Mouse (Mus musculus) hematopoietic stem cell, adult 5-6 weeks (primary cell): ENCODE results near the gene Cmc2. TPM values are rescaled to one million over a fixed set of nuclear protein-coding genes. Genes with fewer than 3 reads are reported as not detected.

Source experiments
- ATAC-seq, 2 experiments: fragments of 125-278 bp in 1 of 2; replicated peaks in 1 of 2; 2 replicates each; pipeline ENCODE4 v1.8.0; 2016 to 2017; ENCODE audit warnings: inconsistent platforms in 2 of 2, mild to moderate bottlenecking in 2 of 2, moderate number of reproducible peaks in 2 of 2, low read depth in 1 of 2, moderate TSS enrichment in 1 of 2; ENCODE audit not compliant: low FRiP score in 2 of 2, poor library complexity in 2 of 2, severe bottlenecking in 2 of 2, insufficient read depth in 1 of 2, low TSS enrichment in 1 of 2
- total RNA-seq: library from RNA; stranded (forward); fragments of 172-1452, 232-1000 nt; gene quantifications from 2 replicates; pipeline ENCODE4 v1.2.3, GENCODE M21; 2017

Gene Cmc2
- total RNA-seq, result 30.6 and 59.6 TPM in 2 replicates

DNA sequence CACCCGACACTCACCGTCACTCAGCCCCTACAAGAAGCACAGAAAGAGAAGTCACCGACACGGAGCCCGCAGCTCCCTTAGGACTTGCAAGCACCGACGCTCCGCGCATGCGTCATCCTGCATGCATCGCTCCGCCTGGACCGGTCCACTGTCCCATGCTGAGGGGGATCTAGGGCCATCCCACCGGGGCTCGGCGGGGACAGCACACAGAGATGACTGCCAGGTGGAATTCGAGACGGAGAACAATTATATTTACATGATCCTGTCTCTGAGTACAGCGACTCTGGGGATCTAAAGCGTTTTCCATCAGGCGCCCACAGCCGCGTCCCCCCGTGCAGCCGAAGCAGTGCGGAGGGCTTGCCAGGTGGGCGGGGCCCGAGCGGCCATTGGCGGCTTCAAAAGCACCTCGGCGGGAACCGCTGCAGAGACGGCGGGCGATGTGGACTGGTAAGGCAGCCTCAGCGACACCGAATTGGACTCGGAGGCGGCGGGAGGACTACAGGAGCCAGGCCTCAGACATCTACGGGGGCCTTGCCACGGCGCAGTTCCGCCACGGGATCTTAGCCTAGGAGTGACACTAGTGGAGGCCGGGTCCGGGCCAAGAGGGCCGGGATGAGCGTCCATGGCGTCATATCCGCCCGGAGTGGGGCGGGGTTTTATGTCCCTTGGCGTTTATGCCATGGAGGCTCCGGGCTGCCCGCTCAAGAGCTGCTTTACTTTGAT is at the start of gene Cmc2, which contains the start of gene Cenpn:
Gene Cmc2 (minus strand): TSS at position 119 of the 723 bp plus-strand sequence.
Gene Cenpn (plus strand): TSS at position 394 of the 723 bp plus-strand sequence.
- ATAC-seq, result peak; percentile 87 to 90

DNA sequence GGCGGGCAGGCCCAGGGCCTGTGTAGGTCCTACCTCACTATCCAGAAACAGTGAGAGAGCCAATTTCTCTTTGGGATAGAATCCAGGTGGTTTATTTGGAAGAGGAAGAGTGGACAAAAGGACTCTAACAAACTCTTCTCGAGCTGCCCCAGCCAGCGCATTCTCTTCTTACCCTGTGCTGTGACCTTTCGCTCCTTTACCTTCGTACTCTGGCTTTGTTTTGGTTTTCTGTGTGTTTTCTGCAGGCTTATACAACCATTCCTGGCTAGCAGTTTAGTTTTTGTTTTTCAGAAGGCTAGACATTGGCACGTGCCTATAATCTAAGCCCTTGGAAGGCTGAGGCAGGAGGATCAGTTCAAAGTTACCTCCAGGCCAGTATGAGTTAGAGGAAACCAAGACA is 48.3 kb upstream of the Cmc2 start:
- ATAC-seq, result no peak

DNA sequence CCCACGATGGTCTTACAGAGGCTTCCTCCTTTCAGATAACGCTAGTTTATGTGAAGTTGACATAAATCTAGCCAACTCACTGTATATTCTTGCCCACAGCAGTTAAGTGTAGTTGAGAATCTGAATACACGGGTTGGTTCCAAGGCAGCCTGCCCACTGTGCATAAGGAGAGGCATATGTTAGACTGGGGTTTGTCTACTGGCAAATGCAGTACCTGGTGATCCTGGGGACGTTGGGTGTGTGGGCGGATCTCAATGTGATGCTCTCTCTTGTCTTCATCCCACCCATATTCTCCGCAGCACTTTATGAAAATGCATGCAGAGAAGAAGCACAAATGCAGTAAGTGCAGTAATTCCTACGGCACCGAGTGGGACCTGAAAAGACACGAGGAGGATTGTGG is 33.2 kb upstream of the Cmc2 start:
- ATAC-seq, result no peak

DNA sequence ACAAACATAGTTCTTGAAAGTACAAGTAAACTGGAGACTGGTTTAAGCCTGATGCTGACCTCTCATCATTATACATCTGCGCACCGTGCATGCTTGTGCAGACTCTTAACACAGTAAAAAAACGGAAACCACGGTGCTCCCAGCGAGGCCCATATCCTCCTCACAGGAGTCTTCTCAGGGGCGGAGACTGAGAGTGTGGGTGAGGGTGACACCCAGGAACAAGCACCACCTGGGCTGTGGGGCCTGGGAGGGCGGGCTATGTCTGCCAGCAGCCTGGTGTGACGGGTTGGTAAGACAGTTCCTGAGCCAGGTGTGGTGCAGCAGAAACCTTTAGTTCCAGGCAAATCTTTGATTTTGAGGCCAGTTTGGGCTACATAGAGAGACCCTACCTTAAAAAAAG is 31.2 kb upstream of the Cmc2 start:
- ATAC-seq, result 0 out of 4 replicates have a peak, but pooled peaks of 1 of the 2 experiments have one; percentile 17

DNA sequence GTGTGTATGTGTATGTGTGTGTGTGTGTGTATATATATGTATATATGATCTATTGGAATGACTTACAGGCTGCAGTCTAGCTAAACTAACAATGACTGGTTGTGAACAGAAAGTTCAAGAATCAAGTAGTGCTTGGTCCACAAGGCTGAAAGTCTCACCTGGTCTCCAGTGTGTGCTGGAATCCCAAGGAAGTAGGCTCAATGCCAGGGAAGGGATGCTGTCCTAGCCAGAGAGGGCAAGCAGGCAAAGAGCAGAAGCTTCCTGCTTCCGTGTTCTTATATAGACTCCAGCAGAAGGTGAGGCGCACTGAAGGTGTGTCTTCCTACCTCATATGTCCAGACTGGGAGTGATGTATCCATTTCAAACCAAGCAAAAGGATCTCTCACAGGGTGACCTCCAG is 30.5 kb upstream of the Cmc2 start:
- no peak for ATAC-seq

DNA sequence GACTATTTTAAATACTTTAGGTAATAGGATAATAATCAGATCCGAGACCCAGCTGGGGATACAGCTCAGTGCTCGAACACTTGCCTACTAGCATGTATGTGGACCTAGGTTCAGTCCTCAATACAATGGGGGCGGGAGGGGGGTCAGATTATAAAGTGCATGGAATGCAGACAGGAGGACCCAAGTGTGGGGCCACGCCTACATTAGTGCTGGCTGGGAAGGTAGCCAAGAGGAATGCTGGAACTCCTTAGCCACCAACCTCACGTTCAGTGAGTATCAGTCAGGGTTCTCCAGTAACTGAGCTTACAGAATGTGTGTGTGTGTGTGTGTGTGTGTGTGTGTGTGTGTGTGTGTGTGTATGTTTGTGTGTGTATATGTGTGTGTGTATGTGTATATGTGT is 30.1 kb upstream of the Cmc2 start:
- ATAC-seq, result no peak

DNA sequence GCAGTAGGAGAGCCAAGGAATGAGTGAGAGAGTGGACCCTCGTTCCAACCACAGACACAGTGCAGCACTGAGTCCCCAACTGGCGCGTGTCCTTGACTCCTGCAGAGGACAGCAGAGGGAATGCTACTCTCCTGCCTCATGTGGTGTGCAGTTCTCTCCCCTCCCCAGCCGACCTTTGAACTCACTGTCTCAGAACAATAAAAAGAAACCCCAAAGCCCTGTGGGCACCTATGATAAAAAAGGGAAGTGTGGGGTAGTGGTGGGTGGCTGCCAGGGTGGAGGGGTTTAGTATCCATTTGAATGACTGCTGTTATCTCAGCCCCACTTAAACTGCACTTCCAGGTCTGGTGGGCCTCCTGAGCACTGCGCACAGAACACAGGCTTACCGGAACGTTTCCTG is 26.3 kb upstream of the Cmc2 start:
- no peak for ATAC-seq

DNA sequence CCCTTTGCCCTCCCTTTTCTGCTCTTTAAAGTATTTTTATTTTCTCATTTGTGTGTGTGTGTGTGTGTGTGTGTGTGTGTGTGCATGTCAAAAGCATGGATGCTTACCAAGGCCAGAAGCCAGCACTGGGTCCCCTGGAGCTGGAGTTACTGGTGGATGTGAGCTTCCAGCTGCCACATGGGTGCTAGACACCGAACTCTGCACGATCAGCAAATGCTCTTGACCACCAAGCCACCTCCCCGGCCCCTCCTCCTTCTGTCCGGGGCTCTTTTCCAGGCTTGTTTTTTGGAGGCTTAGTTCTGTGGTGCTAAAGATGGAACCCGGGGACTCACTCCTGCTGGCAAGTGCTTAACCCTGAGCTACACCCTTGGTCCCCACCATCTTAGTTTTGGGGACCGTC is 25.6 kb upstream of the Cmc2 start:
- no peak for ATAC-seq

DNA sequence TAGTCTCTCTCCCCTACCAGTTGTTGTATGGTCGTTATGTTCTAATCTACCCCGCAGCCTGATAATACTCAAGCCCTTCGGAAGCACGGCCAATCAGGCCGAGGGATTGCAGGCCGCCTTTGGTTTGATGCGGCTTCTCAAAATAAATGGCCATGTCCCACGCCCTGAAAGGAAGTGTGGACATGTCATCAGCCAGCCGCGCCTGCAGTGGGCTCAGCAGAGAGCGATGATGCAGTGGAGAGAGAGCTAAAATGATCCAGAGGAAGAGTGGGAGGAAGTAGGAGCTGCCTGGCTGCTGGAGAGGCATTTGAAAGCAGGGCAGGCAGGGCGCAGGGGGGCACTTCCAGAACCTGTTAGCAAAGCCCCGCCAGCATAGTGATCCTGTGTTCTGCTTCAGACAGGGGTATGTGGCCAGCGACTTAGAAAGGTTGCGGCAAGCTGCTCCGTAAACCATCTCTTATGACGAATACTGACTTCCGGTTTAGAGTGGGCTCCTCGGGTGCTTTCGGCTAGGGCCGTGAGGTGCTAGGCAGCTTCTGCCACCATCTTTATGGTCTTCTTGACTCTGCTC is 25.1 kb upstream of the Cmc2 start:
- ATAC-seq, result peak; percentile 17 to 27; a peak in 3 of 4 replicates

DNA sequence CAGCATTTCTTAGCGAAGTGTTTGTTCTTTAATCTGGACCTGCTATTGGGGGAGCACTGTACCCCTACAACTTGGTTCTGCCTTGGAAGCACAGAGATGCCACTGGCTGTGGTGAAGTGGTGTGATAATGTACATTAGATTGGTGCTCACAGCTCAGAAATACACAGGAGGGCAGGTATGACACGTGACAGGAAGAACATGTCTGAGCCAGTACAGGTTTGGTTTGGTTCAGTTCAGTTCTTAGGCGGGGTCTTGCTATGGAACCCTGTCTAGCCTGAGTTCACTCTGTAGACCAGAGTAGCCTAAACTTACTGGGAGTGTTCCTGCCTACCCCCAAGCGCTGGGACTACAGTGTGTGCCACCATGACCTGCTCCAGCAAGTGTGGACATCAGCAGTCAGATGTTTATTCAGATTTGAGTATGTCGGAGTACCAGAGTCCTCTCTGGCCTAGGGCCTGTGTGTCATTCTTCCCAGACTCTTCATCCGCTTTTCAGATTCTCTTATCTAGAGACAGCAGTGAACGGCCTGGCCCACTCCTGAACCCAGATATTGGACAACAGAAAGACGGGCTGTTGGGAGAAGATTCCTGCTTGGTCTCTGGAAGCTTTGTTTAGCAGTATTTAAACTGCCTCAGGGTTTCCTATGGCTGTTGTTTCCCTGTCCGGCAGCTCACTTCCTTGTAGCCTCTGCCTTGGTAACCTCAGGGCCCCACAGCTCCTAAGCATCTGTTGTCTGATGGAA is 24.1 kb upstream of the Cmc2 start:
- ATAC-seq, result no peak

DNA sequence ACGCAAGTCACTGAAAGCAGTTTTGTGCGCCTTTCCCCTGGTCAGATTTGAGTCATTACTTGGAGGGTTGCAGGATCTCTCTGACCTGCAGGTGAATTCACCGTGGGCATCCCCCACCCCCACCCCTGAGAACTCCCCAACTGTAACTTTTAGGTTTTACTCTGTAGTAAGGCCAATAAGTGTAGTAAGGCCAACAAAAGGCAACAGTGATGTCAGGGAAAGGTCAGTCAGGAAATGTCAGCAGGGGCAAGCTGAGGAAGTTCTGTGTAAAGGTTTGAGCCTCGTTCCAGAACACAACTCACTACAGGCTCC is 23.1 kb upstream of the Cmc2 start:
- no peak; a peak in 1 of 4 replicates for ATAC-seq

DNA sequence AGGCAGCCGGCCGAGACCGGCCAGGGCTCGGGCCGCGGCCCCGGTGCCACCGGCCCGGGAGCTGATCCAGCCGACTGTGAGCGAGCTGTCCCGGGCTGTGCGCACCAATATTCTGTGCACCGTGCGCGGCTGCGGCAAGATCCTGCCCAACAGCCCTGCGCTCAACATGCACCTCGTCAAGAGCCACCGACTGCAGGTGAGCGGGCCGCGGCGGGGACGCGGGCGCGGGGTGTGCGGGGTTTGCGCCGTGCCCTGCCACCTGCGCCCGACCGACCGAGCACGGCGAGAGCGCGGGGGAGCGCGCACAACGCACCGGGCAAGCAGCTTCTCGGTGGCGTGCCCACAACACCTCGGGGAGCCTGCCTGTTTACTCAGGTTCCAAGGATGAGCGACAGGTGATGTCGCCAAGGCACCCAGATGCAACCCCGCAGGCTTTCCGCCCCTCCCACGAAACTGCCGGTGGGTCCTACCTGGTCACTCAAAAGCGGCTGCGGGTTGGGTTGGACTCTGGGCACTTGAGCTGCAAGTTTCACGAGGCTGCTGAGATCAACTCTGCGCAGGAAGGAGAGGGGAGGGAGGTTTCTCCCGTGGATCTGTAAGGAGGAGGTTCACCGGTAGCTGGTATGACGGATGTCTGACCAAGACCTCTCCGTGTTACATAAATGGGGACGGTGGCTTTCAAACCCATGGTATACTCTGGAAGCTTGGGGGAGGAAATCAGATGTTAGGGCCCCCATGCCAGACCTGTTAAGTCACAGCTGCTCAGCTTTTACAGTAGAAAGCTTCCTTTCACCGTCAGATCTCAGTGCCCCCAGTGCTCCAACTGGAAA is 22.5 kb upstream of the Cmc2 start:
- ATAC-seq, result peak; percentile 24 to 30

DNA sequence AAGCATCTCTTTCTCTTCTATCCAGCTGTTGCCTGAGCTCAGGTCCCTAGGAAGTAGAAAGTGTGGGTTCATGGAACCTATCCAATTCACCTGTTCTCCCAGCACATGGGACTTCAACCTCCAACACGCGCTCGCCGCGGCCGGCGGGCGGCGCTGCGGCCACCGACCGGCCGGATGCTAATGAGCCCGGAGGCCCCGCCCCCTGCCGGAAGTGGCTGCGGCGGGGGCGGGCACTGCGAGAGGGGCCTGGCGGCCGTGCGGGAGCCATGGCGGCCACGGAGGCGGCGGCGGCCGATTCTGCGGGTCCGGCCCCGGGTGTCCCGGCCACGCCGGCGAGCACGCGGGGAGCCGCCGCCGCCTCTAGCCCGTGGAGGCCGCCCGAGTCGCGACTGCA is 21.9 kb upstream of the Cmc2 start, which contains the start of gene Atmin:
Gene Atmin (plus strand): TSS at position 233 of the 394 bp plus-strand sequence.
- peak; percentile 34 to 58; a peak in 2 of 4 replicates for ATAC-seq

DNA sequence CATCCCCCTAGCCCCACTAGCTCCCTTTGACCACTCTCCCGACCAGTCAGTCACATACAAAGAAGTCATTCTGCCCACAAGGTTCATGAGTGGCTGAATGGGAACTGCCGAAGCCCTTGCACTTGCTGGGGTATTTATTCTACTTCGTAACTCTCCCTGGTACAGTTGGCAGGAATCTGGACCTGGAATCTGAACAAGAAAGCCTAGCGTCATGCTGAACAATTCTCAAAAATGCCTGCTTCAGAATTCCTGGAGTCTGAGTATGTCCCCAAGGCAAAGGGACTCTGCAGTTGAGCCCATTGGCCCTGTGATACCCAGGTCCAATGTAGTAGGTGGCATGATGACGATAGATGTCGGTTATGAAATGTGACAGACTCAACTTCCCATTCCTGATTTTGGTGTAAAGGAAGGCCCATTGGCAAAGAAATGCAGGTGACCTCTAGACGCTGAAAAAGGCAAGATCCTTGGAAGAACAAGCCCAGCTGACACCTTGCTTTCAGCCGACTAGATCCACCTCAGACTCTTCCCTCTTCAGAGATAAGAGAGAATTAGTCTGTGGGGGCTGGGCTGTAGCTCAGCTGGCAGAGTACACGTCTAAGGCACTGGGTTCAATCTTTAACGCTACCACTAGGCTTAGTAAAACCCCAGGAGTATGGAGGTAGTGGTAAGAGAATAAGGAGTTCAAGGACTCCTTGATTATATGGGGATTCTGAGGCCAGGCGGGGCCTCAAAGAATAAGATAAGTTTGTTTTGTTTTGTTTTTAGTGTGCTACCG is 21.2 kb upstream of the Cmc2 start:
- no peak for ATAC-seq

DNA sequence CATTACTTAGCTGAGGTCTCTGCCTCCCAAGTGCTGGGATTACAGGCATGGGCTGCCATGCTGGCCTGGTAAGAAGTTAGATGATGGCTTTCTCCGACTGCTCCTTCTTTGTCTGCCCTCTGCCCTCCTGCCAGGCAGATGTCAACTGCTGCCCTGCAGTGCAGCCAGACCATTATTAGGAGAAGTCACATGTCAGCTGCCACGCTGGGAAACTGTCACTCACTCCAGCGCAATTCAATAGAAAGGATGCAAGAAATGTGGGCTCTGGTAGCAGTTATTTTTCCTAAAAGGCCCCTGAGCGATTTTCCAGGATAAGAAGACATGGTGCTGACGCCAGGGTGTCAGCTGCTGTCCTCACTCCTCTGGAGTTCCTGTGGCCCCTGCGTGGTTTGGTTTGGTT is 14.3 kb upstream of the Cmc2 start:
- ATAC-seq, result no peak

DNA sequence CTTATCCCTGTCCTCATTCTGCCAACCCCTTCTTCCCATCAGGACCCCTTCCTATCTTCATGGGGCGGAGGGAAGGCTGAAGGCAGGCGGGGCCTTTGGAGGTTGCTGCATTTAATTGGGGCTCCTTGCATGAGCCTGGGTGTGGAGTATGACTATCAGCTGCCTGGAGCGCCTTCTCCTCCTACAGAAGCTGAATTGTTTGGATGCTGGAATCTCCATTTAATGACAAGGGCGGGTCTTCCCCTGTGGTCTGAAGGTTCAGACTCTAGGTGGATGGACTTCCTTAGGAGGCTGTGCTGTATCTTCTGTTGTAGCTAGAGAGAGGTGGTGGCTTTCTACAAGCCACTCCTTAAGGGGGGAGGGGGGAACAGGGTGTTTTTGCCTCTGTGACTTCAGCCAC is 13.7 kb upstream of the Cmc2 start:
- ATAC-seq, result no peak

DNA sequence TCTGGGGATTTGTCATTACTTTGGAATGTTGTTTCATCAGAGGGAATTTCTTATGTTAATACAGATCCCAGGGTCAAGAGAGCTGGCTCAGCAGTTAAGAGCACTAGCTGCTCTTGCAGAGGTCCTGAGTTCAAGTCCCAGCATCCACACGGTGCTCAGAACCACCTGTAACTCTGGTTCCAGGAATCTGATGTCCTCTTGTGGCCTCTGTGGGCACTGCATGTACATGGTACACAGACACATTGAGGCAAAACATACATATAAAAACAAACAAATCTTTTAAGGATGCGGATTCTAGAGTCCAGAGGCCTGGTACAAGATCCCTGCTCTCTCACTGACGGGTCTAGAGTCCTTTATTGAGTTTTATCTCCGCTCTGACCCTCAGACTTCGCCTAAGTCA is 7.3 kb upstream of the Cmc2 start:
- ATAC-seq, result no peak
